Comparison of ENCODE assay signal across 13 mouse cellular contexts in the genomic region with DNA sequence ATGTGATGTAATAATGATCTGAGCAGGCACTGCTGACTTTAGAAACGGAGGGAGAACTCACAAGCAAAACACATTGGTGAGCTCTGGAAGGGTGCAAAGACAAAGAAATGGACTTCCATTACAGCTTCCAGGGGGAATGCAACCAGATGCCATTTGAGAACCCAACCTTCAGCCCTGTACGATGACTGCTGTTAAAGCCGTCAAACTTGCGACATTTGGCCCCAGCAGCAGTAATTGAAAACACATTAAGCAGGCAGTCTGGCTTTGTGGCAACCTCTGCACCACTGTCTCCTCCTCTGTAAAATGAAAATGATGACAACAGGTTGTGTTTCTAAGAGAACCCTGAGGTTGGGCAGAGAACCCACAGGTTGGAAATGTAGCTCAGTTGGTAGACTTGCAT.
"Had no signal": no experiment of that assay in that cellular context is flagged by ENCODE, and none has a peak within 500 bp of the region (broad histone marks: within the 10 kb centered on the region; RNA-seq: fewer than 3 reads in every experiment).

No protein-coding gene starts in this region.

- H3K4me3 ChIP-seq: kidney, embryonic 15.5 days; limb, embryonic 15.5 days; liver, embryonic 12.5 days; neural tube, embryonic 13.5 days; stomach, embryonic 15.5 days had no signal

- DNase-seq: kidney, adult 2 months; kidney, postnatal 36 days; lung, embryonic 14.5 days; lung, postnatal 10 days; lung, postnatal 4 days; right cerebral cortex, adult 18-20 months; right cerebral cortex, postnatal 25 days; thymus, postnatal 36 days had no signal

- H3K9me3 ChIP-seq: kidney, embryonic 15.5 days; limb, embryonic 15.5 days; liver, embryonic 12.5 days; neural tube, embryonic 13.5 days; stomach, embryonic 15.5 days had no signal

- H3K36me3 ChIP-seq: stomach, embryonic 15.5 days had no signal

- H3K27ac ChIP-seq: limb, embryonic 15.5 days; liver, embryonic 12.5 days; neural tube, embryonic 13.5 days; stomach, embryonic 15.5 days had no signal

- H3K27me3 ChIP-seq: kidney, embryonic 15.5 days; limb, embryonic 15.5 days; liver, embryonic 12.5 days; neural tube, embryonic 13.5 days; stomach, embryonic 15.5 days had no signal
